Mouse (Mus musculus) ES-Bruce4 (cell line): Measurements from ENCODE around the gene Krt88.

Experiments used
- CTCF ChIP-seq: IDR thresholded peaks from one replicate; pipeline ENCODE4 v1.8.1; 2011; ENCODE audit warnings: low read depth, low read length
- EP300 ChIP-seq: IDR thresholded peaks from 2 replicates; pipeline ENCODE4 v1.6.1; 2011; ENCODE audit warnings: low read depth, low read length; ENCODE audit not compliant: insufficient read depth

DNA sequence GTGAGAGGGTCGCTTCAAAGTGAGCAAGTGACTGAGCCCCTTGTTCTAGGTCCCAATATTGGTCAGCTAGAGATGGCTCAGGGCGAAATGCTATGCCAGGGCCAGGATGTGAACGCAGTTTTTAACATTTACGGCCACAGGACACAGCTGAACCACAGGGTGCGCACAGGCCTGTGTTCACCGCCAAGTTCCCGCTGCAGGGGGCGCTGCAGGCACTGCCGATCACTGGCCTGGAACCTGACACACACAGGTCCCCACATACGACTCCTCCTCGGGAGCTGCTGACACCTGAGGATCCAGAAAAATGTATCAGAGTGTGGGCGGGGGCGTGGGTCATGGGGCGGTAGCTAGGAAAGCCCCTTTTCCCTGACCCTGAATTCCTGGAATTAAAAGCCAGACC lies 11.7 kb downstream of the Krt88 start:
- TF ChIP-seq CTCF (peak; percentile 57), EP300 (no peak)
